Mouse (Mus musculus): Measurements from ENCODE around the gene Vill. TPM values are rescaled to one million over a fixed set of nuclear protein-coding genes. Genes with fewer than 3 reads are reported as not detected.

The Vill gene
- polyA plus RNA-seq, 1 experiment = 4.3 TPM

- no peak overlapping the region for H3K27ac ChIP-seq (ENCODE audit: insufficient read depth, low read depth, low read length)
- no peaks in the 10 kb centered on the region for H3K27me3 ChIP-seq (ENCODE audit: control insufficient read depth, insufficient read depth, low read length)
- no peak overlapping the region for H3K4me3 ChIP-seq (ENCODE audit: low read depth, low read length)
- TF ChIP-seq POLR2A (IDR thresholded peaks at IDR 0.05; ENCODE audit: low read depth, low read length) = no peak
- TF ChIP-seq CTCF (IDR thresholded peaks at IDR 0.05; ENCODE audit: extremely low read depth, insufficient read length, insufficient replicate concordance, low read depth, low read length) = no peak
- no peaks in the 10 kb centered on the region for H3K36me3 ChIP-seq (ENCODE audit: control insufficient read depth, insufficient read depth, low read length)
- WGBS = 86% methylated on average over 19 of the region's 19 CpGs
- no peaks in the 10 kb centered on the region for H3K4me1 ChIP-seq (ENCODE audit: control insufficient read depth, insufficient read depth, insufficient read length, low read length)
These were observed 67.0 kb downstream of the Vill start for GRCm38 (mm10) chr9:119119409-119120167.

- H3K27ac ChIP-seq (ENCODE audit: insufficient read depth, low read depth, low read length) = no peak overlapping the region
- no peak overlapping the region for H3K4me3 ChIP-seq (ENCODE audit: low read depth, low read length)
- no peaks in the 10 kb centered on the region for H3K4me1 ChIP-seq (ENCODE audit: control insufficient read depth, insufficient read depth, insufficient read length, low read length)
- 54% methylated on average over 3 of the region's 3 CpGs for WGBS
- no peak for TF ChIP-seq POLR2A (IDR thresholded peaks at IDR 0.05; ENCODE audit: low read depth, low read length)
- TF ChIP-seq CTCF (IDR thresholded peaks at IDR 0.05; ENCODE audit: extremely low read depth, insufficient read length, insufficient replicate concordance, low read depth, low read length) = no peak
- H3K27me3 ChIP-seq (ENCODE audit: control insufficient read depth, insufficient read depth, low read length) = no peaks in the 10 kb centered on the region
- H3K36me3 ChIP-seq (ENCODE audit: control insufficient read depth, insufficient read depth, low read length) = no peaks in the 10 kb centered on the region
These were observed 67.6 kb downstream of the Vill start for GRCm38 (mm10) chr9:119120168-119120560.

Other genes with a start within 250 kb of the Vill start
- 8.9 and 29.3 TPM in 2 replicates for gene Ctdspl, start 126.3 kb upstream of the Vill start, polyA plus RNA-seq (2012; rRNA removed)
- gene Plcd1, start 40.7 kb downstream of the Vill start, polyA plus RNA-seq (2012; rRNA removed) = 12.0 and 55.3 TPM in 2 replicates
- 0.16 and 0.20 TPM in 2 replicates for gene Dlec1, start 49.7 kb downstream of the Vill start, polyA plus RNA-seq (2012; rRNA removed)
- gene Acaa1b, start 104.3 kb downstream of the Vill start, polyA plus RNA-seq (2012; rRNA removed) = 15.6 and 15.8 TPM in 2 replicates
- gene Gm47289, start 106.4 kb downstream of the Vill start, polyA plus RNA-seq (2012; rRNA removed) = not detected in 2 replicates
- 0.09 and 0.36 TPM in 2 replicates for gene Slc22a13, start 156.3 kb downstream of the Vill start, polyA plus RNA-seq (2012; rRNA removed)

All from small intestine, adult 2 months (tissue).